Mouse (Mus musculus) adrenal gland, postnatal 36 days (tissue): Measurements from ENCODE around the gene Tbx21. TPM values are rescaled to one million over a fixed set of nuclear protein-coding genes. Genes with fewer than 3 reads are reported as not detected.

Experiments
- DNase-seq, 2 experiments: peaks; one replicate each; pipeline ENCODE4 v3.0.0; 2021; ENCODE audit warnings: mixed read lengths in 1 of 2
- total RNA-seq, 2 experiments: library from RNA; stranded (reverse); gene quantifications; 2 replicates each; pipeline ENCODE4 v1.2.3; 2021

Tbx21 gene
- total RNA-seq, 2 experiments from 2014 or later = 0.23 to 0.33 TPM

DNA sequence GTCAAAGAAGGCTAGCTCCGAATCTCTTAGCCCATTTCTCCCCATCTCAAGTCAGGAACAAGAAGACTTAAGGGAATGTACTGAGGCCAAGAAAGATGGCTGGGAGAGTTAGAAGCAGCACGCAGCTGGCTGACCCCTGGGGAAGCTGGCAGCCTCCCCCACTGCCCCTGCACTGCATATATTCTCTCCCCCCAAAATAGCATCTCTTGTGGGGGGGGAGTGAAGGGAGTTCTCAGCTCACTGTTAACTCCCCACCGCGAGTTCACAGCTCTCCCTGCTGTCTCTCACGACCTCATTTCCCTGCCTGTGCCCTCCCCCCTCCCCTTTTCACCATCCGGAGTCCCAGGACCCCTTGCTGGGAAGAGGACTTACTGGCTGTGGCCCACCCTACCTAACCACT is 17.1 kb upstream of the Tbx21 start:
- no peak for DNase-seq

DNA sequence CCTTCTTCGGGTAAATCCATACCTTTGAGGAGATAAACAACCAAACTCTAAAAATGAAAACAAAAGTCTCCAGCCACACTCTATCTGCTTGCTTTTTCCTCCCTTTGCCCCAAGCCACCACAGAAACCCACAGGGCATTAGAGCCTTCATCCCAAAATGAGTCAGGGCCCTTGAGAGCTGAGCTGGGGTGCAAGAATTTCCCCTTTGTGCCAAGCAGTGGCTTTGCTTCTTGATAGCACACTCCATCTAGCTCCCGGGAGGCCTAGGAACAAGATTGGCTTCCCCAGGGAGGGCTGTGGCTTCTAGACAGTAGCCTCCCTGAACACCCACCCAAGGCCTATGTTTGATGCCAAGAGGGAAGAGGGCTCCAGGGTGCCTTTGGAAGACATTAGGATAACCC is 16.6 kb upstream of the Tbx21 start:
- no peak for DNase-seq

DNA sequence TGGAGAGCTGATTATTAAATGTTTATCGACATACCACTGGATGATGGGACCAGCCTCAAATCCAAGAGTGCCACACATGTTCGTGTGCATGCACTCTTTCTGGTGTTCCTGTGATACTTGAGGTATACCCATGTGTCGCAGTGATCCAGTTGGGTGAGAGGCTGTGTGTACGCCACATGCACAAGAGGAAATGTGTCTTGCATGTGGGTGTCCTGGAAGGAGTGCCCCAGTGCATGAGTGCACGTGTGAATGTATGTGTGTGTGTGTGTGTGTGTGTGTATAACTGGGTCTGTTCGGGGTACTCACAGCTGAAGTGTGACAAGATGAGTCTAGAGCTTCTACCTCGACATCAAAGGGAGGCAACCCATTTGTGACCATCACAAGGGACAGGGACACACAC is 15.2 kb upstream of the Tbx21 start:
- DNase-seq = no peak

DNA sequence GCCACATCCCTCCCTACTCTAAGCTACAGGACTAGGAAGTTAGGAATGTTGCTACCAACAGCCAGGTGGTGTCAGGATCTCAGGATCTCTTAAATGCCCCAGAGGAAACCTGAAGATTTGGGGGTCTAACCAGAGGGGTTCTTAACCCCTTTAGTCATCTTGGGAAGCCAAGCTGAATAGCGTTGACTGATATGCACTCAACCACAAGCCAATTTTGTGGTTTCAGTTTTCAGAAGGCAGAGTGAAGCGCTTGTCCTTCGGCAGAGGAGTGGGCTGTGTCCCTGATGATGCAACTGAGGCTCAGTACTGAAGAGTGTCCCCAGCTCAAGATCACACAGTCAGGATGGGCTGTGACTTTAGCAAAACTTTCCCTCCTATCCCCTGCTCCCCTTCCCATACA is 13.8 kb upstream of the Tbx21 start:
- no peak for DNase-seq

DNA sequence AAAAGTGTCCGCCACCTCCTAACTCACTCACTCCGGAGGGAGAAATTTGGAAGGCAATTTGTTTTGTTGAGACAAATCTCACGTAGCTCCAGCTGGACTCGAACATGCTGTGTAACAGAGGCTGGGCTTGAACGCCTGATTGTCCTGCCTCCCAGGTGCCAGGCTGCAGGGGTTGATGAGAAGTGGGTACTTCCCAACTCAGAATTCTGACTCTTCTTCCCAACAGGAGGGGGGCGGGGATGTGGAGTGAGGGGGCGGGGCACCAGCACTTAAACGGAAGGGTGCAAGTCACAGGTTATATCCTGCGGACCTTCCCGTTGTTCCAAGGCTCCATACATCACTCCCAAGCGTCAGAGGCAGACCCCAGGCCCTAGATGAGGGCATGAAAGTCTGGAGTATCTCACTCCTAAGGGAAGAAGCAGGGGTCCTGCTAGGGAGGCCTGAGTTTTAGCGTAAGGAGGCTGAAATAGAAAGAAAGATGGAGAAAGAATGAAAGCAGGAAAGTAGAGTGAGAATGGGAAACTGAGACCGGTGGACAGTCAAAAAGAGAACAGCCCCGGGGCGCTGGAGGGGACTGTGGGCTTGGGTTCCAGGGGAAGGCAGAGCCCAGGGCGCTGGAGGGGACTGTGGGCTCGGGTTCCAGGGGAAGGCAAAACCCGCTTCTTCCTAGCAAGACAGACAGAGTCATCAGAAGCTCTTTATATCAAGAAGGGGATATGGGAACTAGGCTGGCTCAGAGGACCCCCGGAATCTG is 12.5 kb upstream of the Tbx21 start:
- no peak for DNase-seq

DNA sequence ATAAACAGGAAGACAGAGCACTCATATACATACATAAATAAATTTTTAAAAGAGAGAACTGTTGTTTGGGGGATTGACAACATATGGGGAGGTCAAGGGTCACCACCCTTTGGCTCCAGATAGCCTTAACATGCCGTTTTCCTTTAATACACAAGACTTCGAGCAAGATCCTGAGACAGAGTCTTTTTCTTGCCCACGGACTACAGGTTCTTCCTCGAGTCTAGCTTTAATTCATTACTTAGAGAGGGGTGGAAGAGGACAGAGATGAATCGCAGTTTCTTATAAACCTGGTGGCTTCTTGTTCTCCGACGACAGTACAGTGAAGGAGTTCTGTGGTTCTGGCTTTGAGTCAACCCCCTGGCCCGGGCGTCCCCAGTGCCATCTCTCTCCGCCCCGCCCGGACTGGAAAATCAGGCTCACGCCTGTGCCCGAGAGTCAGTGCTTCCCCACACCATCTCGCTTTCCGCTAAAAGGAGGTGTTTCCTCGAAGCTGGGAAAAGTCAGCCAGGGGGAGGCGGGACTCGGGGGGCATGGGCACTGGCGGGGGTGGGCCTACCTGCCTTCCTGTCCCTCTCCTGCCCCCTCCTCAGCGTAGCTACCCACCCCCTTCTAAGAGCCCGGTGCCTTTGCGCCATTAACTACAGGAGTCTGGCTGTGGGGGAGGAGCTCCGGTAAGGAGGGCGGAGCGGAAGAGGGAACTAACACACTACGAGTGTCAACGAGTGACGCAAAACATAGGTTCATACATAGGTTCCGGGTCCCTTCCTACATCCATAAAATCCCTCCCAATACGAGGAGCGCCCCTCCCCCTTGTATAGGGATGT is 11.7 kb upstream of the Tbx21 start:
- DNase-seq = peak; percentile 61 to 74

DNA sequence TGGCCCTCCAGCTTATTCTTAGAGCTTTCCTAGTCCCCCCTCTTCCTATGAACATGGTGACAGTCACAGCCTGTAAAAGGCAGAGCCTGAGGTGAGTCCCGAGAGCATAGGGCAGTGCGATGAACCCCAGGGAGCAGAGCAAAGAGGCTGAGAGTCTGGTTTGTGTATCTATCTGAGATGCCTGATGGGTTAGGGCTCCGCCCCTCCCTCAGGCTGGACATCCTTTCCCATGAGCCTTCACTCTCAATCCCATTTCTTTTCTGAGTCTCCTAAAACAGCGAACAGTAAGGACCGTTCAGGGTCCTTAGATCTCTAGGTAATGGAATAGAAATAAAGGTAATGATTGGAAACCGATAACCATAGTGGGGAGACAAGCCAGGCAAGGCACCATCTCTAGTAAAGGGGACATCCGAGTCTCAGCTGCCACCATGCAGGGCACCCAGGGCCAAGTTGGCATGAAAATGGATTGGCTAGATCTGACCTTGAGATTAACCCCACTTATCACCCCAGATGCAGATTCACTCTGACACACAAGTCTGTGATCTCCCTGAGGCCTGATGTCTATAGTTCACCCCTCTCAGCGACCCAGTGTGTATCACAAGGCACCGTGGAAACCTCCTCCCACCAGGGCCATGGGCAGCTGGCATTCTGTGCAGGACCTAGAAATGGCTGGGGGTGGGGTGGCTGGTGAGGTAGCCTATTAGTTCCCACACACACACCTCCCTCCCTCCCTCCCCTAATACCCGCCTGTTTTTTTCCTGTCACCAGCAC is 9.3 kb upstream of the Tbx21 start:
- no peak for DNase-seq

DNA sequence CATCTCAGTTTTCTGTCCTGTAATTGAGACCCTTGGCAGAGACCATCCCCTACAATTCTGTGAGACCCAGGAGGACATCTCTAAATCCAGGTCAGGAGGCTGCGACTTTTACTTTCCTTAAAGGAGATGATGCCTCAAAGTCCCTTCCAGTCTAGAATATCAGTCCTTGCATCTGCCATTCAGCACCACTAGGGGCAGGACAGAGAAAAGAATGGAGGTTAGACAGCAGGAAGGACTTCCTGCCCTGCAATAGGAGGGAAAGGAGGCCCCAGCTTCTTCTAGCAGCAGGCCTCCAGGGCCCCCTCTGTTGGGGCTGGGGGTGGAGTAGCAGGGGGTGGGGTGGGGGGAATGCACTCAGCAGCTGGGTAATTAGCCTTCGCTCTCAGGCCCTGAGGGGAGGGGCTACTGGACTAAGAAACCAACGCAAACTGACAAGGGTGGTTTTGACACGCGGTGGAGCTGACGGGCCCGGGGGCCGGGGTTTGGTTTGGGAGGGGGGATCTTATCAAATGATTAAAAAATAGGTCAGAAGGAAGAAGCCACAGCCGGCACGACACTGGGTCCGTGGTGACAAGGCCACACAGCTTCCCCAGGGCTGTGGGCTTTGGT is 8.3 kb upstream of the Tbx21 start:
- no peak for DNase-seq

DNA sequence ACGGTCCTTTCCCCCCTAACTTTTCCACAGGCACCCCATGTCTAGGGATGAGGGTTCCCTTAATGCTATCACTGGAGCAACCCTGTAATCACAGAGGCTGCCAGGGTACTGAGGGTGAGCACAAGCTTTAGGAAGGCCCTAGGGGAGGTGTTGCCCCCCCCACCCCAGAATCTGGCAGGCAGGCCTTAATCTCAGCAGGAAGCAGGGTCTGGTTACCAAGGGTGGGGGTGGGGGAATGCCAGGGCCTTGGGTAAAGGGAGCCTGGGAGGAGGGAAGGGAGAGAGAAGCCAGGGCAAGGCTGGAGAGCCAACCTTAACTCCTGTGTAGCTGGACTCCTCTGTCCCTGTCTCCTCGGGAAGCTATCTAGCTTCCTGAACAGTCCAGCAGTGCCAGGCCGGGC is 5.5 kb upstream of the Tbx21 start:
- no peak for DNase-seq

DNA sequence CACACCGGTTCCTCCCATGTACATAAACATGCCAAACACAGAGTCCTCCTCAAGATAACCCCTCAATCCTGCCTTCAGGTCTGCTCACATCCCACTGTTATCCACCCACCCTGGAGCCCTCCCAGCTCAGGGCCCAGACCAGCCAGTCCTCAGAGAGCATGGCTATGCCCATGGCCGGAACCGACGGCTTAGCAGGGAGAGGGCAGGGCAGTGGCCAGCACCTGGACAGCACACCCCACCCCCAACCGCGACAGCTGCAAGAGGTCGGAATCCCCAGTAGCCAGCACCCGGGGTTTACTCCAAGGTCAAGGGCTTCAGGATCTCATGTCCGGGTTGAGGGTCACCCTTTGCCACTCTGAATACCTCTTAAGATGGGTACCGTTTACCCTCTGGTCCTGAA is 5.1 kb upstream of the Tbx21 start:
- DNase-seq = no peak

DNA sequence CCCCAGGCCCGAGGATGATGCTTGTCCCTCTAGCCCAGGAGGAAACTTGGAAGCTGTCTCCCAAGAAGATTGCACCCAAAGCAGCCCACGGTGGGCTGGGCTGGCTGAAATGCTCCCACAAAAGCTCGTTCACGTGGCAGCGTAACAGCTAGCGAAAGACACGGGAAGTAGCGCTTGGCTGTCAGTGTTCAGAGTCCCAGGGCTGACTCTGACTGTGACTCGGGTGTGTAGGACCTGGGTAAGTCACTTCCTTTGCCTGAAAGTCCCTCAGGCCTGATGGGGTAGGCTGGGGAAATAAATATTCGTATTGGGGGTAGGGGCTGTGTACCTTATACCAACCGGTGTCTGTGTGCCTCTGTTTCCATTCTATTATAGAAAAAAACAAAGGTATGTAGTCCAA is 666 bp upstream of the Tbx21 start:
- no peak for DNase-seq

DNA sequence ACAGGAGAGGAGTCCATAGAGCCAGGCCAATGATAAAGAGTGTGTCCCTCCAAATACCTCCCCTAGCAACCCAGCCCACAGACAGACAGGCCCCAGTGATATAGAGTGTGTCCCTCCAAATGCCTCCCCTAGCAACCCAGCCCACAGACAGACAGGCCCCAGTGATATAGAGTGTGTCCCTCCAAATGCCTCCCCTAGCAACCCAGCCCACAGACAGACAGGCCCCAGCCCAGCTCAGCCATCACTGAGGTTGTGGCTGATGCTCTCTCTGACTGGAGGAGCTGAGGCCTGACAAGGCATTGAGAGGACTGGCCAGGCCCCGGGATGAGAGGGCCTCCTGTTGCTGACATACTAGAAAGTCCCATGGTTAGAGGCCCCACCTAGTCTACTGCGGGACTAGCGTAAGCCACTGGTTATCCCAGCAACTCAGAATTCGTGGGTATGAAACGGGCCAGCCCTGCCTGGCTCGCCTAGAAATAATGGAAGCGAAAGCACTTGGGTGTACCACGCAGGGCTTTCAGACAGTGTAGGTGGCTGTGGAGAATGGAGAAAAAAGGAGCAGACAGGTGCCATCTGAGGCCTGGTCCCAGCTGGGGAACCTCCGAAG is 2.5 kb downstream of the Tbx21 start:
- no peak for DNase-seq

DNA sequence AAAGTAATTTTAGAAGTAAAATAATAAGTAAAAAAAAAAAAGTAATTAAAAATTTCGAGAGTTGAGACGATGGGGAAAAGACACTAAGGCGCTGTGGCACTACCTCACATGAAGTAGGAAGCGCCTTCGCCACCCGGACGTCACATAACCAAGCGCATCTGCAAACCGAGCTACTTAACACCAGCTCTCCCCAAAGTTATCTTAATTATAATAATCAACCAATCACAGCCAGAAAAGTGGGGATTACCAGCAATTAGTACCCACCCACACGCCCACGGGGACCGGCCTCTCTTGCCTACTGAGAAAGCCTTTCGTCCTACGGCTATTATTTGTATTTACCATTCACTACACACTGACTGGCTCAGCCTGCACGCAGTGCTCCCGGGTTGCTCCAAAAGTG is 6.2 kb downstream of the Tbx21 start:
- no peak for DNase-seq

DNA sequence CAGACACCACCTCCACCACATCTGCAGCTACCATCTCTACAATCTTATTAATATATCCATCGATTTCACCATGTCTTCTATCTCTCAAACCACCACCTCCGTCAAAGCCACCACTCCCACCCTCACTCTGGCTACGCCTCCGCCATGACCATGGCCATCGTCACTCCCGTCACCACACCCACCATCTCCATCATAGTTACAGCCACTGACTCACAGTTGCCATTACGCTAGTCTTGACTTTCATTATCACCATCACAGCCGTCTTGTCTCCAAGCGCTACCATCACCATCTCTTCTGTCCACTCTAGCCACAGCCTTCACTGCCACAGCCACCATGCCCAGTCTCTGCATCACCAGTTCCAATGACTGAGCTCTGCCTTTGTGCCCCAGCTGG is 11.0 kb downstream of the Tbx21 start:
- DNase-seq = no peak

DNA sequence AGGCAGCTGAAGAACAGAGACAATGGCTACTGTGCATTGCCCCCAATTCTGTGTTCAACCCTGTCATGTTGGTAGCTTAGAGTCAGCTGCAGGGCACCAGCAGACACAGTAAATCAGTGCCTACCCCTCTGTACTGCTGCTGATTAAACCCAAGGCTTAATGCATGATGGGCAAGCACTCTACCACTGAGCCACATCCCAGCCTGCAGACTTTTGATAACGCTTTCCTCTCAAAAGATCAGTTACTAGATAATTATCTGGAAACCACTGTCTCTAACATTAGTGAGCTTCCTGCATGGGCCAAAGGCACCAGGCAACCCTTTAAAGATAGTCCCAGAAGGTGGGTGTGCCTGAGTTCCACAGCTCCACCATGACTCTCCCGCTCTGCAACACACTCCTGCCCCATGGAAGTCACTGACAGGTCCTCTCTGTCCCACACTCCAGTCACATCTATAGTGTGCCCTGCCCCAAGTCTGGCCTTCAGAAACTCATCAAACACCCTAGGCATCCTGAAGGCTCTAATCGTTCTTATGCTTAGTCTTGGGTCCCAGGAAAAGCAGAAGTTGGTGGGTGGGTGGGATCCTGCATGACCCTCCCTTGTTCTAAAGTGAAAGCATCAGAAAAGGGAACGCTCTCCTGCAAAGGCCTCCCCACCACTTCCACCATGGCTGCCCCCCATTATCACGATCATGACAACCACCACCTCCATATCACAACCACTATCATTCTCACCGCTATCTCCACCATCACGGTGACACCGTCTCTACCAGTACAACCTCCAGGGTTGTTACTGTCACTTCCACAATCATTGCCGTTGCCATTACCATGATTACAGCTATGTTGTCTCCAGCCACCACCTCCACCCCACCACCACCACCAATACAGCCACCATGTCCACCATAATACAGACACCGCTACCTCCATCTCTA is 11.7 kb downstream of the Tbx21 start:
- DNase-seq = no peak

DNA sequence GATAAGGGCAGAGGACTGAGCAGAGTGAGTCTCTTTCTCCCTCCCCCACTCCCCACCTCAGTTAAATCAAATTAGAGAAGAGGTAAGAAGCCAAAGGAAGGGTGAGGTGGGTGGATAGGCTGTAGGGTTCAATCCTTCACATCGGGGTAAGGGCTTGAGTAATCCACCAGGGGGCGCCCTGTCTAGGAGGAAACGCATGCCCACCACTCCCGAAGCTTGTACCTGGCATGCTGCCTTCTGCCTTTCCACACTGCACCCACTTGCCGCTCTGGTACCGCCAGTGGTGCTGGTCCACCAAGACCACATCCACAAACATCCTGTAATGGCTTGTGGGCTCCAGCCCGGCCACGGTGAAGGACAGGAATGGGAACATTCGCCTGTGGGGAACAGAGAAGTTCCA is 13.4 kb downstream of the Tbx21 start:
- DNase-seq = peak; percentile 74 to 88

DNA sequence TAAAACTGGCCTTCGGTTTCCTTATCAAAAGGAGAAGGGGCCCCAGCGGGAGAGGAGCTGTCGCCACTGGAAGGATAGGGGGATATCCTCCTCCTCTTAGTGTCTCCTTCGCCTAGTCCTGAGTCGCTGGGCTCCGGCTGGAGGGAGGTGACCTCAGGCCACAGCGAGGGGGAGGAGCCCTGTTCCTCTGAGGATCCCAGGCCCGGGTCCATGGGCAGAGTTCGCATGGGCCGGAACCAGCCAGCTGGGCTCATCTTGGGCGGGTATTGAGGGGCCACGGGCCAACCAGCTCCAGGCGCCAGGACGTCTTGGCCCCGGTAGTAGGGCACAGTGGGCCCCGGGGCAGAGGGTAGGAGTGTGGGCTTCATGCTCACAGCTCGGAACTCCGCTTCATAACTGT is 16.3 kb downstream of the Tbx21 start:
- peak; percentile 36 to 51 for DNase-seq

DNA sequence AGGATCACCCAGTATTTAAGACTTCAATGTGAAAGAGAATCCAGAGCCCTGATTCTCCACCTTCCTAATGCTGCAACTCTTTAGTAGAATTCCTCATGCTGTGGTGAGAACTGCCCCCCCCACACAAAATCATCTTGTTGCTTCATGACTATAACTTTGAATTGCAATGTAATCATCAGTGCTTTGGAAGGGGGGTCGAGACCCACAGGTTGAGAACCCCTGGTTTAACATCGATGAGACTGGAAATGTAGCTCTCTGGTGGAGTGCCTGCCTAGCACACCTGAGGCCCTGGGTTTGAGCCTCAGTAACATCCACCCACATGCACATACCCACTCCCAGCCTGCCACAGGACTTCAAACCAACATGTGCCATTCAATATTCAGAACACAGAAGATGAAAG is 20.5 kb downstream of the Tbx21 start:
- DNase-seq = no peak

DNA sequence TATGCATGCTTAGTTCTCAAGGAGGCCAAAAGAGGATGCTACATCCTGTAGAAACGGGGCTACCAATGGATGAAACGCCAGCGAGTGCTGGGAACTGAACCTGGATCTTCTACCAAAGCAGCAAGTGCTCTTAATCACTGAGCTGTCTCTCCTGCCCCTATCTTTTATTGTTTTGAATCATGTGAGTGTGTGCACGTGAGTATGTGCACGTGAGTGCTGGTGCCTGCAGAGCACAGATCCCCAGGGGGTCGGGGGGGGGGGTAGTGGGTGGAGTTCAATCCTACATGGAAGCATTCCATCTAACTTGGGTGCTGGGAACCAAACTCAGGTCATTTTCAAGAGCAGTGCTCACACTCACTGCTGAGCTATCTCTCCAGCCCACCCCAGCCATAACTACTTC is 28.8 kb downstream of the Tbx21 start:
- DNase-seq = no peak

DNA sequence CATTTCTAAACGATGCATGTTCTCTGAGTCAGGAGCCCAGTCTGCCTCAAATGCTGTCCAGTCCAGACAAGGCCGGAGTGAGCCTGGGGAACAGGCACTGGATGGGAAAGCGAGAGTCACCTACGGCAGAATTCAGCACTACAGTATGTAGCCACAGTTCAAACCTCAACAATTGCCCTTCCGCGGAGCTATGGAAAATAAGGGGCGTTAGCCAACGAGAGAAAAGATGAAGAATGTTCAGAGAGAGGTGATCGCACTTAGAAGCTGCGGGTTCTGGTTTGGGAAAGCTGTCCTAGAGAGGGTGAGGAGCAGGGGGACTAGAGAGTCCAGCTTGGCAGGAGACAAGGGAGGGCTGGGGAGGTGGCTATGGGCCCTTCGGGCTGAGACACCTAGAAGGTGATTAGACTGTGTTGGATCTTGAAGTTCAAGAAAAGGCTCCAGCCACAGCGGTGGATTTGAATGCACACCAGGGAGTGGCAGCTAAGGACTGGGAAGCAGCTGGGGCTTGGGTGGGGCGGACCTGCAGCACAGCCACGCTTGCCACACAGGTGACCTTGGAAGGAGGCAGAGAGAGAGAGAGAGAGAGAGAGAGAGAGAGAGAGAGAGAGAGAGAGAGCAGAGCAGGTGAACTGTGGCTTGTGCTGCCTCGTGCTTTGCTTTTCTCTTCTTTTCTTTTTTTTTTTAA is 30.2 kb downstream of the Tbx21 start:
- DNase-seq = no peak
